Mouse (Mus musculus) kidney, postnatal 4 days (tissue): ENCODE results near the gene Prl3d3.
"Not testable (repeated sequence)": the region's sequence is repeated elsewhere in the genome, so short reads cannot be mapped to it uniquely, and the experiment has no call there.

Source experiments
- DNase-seq, 2 experiments: peaks; one replicate each; pipeline ENCODE4 v3.0.0; 2021; ENCODE audit warnings: mixed read lengths in 2 of 2

The Prl3d3 gene

DNA sequence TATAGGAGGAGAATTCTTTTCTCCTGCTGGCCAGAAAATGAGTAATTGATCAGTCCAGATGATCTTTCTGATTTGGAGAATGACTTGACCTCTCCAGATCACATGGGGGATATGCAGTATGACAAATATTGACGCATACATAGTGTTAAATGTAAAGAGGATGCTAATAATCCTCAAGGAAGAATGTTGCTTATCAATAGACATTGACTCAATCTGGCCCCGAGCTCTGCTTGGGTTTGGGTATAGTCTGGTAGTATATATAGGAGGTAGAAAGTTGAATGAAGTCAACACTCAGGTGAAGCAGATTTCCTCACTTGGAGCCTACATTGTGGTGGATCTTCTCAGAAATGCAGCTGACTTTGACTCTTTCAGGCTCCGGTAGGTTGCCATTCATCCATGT is at the start of gene Prl3d3:
TSS of gene Prl3d3 (plus strand) at position 301 of the 400 bp plus-strand sequence.
- not testable (repeated sequence) for DNase-seq

DNA sequence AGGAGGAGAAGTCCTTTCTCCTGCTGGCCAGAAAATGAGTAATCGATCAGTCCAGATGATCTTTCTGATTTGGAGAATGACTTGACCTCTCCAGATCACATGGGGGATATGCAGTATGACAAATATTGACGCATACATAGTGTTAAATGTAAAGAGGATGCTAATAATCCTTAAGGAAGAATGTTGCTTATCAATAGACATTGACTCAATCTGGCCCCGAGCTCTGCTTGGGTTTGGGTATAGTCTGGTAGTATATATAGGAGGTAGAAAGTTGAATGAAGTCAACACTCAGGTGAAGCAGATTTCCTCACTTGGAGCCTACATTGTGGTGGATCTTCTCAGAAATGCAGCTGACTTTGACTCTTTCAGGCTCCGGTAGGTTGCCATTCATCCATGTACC is 35.2 kb upstream of the Prl3d3 start, which contains the start of gene Prl3d2:
TSS of gene Prl3d2 (plus strand) at position 301 of the 400 bp plus-strand sequence.
- not testable (repeated sequence) for DNase-seq

DNA sequence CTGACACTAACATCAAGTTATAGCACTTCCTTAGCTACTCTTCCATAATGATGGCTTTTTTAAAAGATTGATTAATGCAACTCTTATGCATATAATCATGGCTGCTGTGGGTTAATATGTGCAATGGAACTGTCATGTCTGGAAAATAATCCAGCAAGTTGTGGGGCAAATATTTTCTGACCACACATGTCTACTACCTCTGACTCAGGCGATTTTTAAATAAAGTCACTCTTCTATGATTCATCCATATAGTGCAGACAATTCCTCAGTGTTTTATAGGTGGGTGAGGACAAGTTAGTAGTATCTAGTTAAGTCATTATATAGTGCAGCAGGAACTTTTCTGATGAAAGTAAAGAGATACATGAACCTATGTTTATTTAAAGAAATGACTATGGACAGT is 8.3 kb upstream of the Prl3d3 start:
- DNase-seq: no peak

DNA sequence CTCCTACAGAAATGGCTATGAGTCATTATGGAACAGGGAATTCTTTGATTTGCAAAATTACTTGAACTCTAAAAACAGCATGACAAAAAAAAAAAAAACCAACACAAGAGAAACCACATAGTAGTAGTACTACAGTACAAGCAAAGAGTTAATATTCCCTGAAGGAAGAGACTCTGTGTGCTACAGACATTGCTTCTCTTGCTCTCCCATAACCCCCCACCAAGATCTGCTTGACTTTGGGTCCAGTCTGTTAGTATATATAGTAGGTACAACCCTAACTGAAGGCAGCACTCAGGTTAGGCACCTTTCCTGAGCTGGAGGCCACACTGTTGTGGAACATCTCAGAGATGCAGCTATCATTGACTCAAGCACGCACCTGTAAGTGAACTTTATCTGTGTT is 39.8 kb downstream of the Prl3d3 start, which contains the start of gene Prl3c1:
TSS of gene Prl3c1 (plus strand) at position 301 of the 400 bp plus-strand sequence.
- DNase-seq: no peak
